Mouse (Mus musculus) heart, embryonic 15.5 days (tissue): Measurements from ENCODE around the gene Nynrin. TPM values are rescaled to one million over a fixed set of nuclear protein-coding genes. Genes with fewer than 3 reads are reported as not detected.

ENCODE experiments used
- ATAC-seq: fragments of 200-750 bp; cut with Nextera tagmentation; replicated peaks from 2 replicates; pipeline ENCODE4 v1.8.0; 2017; ENCODE audit warnings: low read depth, moderate TSS enrichment; ENCODE audit not compliant: insufficient number of reproducible peaks, insufficient read depth, low FRiP score
- H3K27ac ChIP-seq: fragments of 300-500 bp; sonication (generic); 2 replicates; pipeline ENCODE4 v1.5.1; 2015; ENCODE audit warnings: mild to moderate bottlenecking, inconsistent platforms
- H3K27me3 ChIP-seq: fragments of 300-500 bp; sonication (generic); 2 replicates; pipeline ENCODE4 v1.6.1; 2015; ENCODE audit warnings: inconsistent platforms
- H3K36me3 ChIP-seq: fragments of 300-500 bp; sonication (generic); 2 replicates; pipeline ENCODE4 v1.6.1; 2015; ENCODE audit warnings: mild to moderate bottlenecking, inconsistent platforms
- H3K4me1 ChIP-seq: fragments of 300-500 bp; sonication (generic); replicated peaks from 2 replicates; pipeline ENCODE4 v1.6.1; 2015; ENCODE audit warnings: inconsistent platforms
- H3K4me2 ChIP-seq: fragments of 300-500 bp; sonication (generic); 2 replicates; pipeline ENCODE4 v1.6.1; 2015; ENCODE audit warnings: inconsistent platforms, mild to moderate bottlenecking, moderate library complexity
- H3K4me3 ChIP-seq: fragments of 300-500 bp; sonication (generic); 2 replicates; pipeline ENCODE4 v1.5.1; 2015; ENCODE audit warnings: mild to moderate bottlenecking, inconsistent platforms
- H3K9ac ChIP-seq: fragments of 300-500 bp; sonication (generic); 2 replicates; pipeline ENCODE4 v1.6.1; 2015; ENCODE audit warnings: mild to moderate bottlenecking, inconsistent platforms
- H3K9me3 ChIP-seq: fragments of 300-500 bp; sonication (generic); replicated peaks from 2 replicates; pipeline ENCODE4 v1.6.1; 2016; ENCODE audit warnings: inconsistent platforms
- WGBS: fragments of 180-500 bp; shearing (Covaris S2); methylation state at CpG from one replicate; pipeline ENCODE4 v1.1.7; 2015; ENCODE audit warnings: mixed read lengths; 5-methylcytosine and 5-hydroxymethylcytosine counted together
- polyA plus RNA-seq: library from polyadenylated mRNA; unstranded; fragments of >200 nt; fragmentation: Nextera tagmentation; extraction: Ambion mirVana; gene quantifications from 2 replicates; pipeline ENCODE4 v1.2.1, GENCODE M21; 2015

Gene Nynrin
- 12.7 and 15.0 TPM in 2 replicates for polyA plus RNA-seq

- H3K27ac ChIP-seq = peak within 1 kb of the TSS; percentile 90
- 3% methylated on average over 31 of the region's 33 CpGs for WGBS
- no peaks in the 10 kb centered on the region for H3K36me3 ChIP-seq
- H3K4me3 ChIP-seq = peak within 1 kb of the TSS; percentile 67
- peaks cover 52% of the 10 kb centered on the region for H3K4me1 ChIP-seq
- no peaks in the 10 kb centered on the region for H3K27me3 ChIP-seq
- ATAC-seq = peak; percentile 92
- H3K4me2 ChIP-seq = peak within 1 kb of the TSS; percentile 68
- peak within 1 kb of the TSS; percentile 67 for H3K9ac ChIP-seq
- no peaks in the 10 kb centered on the region for H3K9me3 ChIP-seq
These were observed at the start of gene Nynrin for GRCm38 (mm10) chr14:55853621-55854285. Nynrin (plus strand) TSS chr14:55854010.

- no peaks in the 10 kb centered on the region for H3K27me3 ChIP-seq
- peak overlapping the region; percentile 41; the same call in 1 of the 2 replicates for H3K27ac ChIP-seq
- peak overlapping the region; percentile 58 for H3K4me3 ChIP-seq
- H3K9me3 ChIP-seq = no peaks in the 10 kb centered on the region
- H3K36me3 ChIP-seq = no peaks in the 10 kb centered on the region
- H3K4me2 ChIP-seq = peak overlapping the region; percentile 74
- ATAC-seq = no peak
- peaks cover 5% of the 10 kb centered on the region; the same call in 1 of the 2 replicates for H3K4me1 ChIP-seq
- 24% methylated on average over 16 of the region's 16 CpGs for WGBS
- H3K9ac ChIP-seq = peak overlapping the region; percentile 46
These were observed 38.9 kb upstream of the Nynrin start for GRCm38 (mm10) chr14:55814885-55815284.

GRCm38 (mm10) chr14:55815310-55815751, 38.5 kb upstream of the Nynrin start:
- H3K4me3 ChIP-seq = peak overlapping the region; percentile 58
- no peaks in the 10 kb centered on the region for H3K36me3 ChIP-seq
- WGBS = 22% methylated on average over 17 of the region's 17 CpGs
- peak overlapping the region; percentile 41; the same call in 1 of the 2 replicates for H3K27ac ChIP-seq
- H3K9ac ChIP-seq = peak overlapping the region; percentile 46
- H3K27me3 ChIP-seq = no peaks in the 10 kb centered on the region
- peaks cover 5% of the 10 kb centered on the region; the same call in 1 of the 2 replicates for H3K4me1 ChIP-seq
- peak overlapping the region; percentile 74 for H3K4me2 ChIP-seq
- no peaks in the 10 kb centered on the region for H3K9me3 ChIP-seq
- ATAC-seq = peak; percentile 70

- ATAC-seq = no peak
- 72% methylated on average over 7 of the region's 7 CpGs for WGBS
- Histone ChIP-seq H3K27me3 (no peaks in the 10 kb centered on the region), H3K9me3 (no peaks in the 10 kb centered on the region), H3K4me3 (no peak overlapping the region), H3K9ac (no peak overlapping the region), H3K4me1 (peaks cover 21% of the 10 kb centered on the region), H3K27ac (no peak overlapping the region), H3K4me2 (no peak overlapping the region), H3K36me3 (no peaks in the 10 kb centered on the region)
These were observed 33.9 kb upstream of the Nynrin start for GRCm38 (mm10) chr14:55819845-55820405.

- no peaks in the 10 kb centered on the region for H3K36me3 ChIP-seq
- no peak for ATAC-seq
- 75% methylated on average over 9 of the region's 9 CpGs for WGBS
These were observed 33.2 kb upstream of the Nynrin start for GRCm38 (mm10) chr14:55820576-55820975.

GRCm38 (mm10) chr14:55822435-55822990, 31.3 kb upstream of the Nynrin start:
- H3K4me1 ChIP-seq = peaks cover 39% of the 10 kb centered on the region
- H3K36me3 ChIP-seq = no peaks in the 10 kb centered on the region
- H3K9ac ChIP-seq = peak overlapping the region; percentile 74
- ATAC-seq = peak; percentile 20
- WGBS = 6% methylated on average over 13 of the region's 13 CpGs
- peak overlapping the region; percentile 95 for H3K27ac ChIP-seq
- H3K27me3 ChIP-seq = peaks cover 18% of the 10 kb centered on the region
- H3K4me2 ChIP-seq = peak overlapping the region; percentile 87
- H3K4me3 ChIP-seq = peak overlapping the region; percentile 67
- H3K9me3 ChIP-seq = no peaks in the 10 kb centered on the region

More at GRCm38 (mm10) chr14:55820576-55820975, 33.2 kb upstream of the Nynrin start:
- 0 out of 2 replicates have a peak, but pooled peaks cover 6% of the 10 kb centered on the region for H3K27me3 ChIP-seq
- H3K9ac ChIP-seq = no peak overlapping the region
- no peak overlapping the region for H3K4me3 ChIP-seq
- H3K9me3 ChIP-seq = no peaks in the 10 kb centered on the region
- H3K4me2 ChIP-seq = no peak overlapping the region
- no peak overlapping the region for H3K27ac ChIP-seq
- H3K4me1 ChIP-seq = peaks cover 23% of the 10 kb centered on the region

- Histone ChIP-seq H3K27me3 (peaks cover 18% of the 10 kb centered on the region), H3K9me3 (no peaks in the 10 kb centered on the region), H3K4me1 (peaks cover 42% of the 10 kb centered on the region), H3K27ac (peak within 1 kb of the TSS; percentile 95), H3K9ac (peak within 1 kb of the TSS; percentile 74), H3K4me2 (peak within 1 kb of the TSS; percentile 87), H3K4me3 (peak within 1 kb of the TSS; percentile 67), H3K36me3 (no peaks in the 10 kb centered on the region)
- ATAC-seq = peak; percentile 84
- 1% methylated on average over 40 of the region's 46 CpGs for WGBS
These were observed 30.6 kb upstream of the Nynrin start, which contains the start of gene Nfatc4 for GRCm38 (mm10) chr14:55822991-55823762. Nfatc4 (plus strand) TSS chr14:55823144.

- no peak for ATAC-seq
- H3K4me1 ChIP-seq = peaks cover 48% of the 10 kb centered on the region
- WGBS = 8% methylated on average over 10 of the region's 10 CpGs
These were observed 29.8 kb upstream of the Nynrin start for GRCm38 (mm10) chr14:55824001-55824480.

GRCm38 (mm10) chr14:55824481-55825215, 29.2 kb upstream of the Nynrin start:
- peaks cover 18% of the 10 kb centered on the region for H3K27me3 ChIP-seq
- under 1% methylated on average over 28 of the region's 32 CpGs for WGBS
- H3K27ac ChIP-seq = peak overlapping the region; percentile 95
- H3K4me1 ChIP-seq = peaks cover 51% of the 10 kb centered on the region
- H3K36me3 ChIP-seq = no peaks in the 10 kb centered on the region
- ATAC-seq = no peak
- peak overlapping the region; percentile 87 for H3K4me2 ChIP-seq
- H3K9ac ChIP-seq = peak overlapping the region; percentile 74
- peak overlapping the region; percentile 67 for H3K4me3 ChIP-seq
- H3K9me3 ChIP-seq = no peaks in the 10 kb centered on the region

More at GRCm38 (mm10) chr14:55824001-55824480, 29.8 kb upstream of the Nynrin start:
- Histone ChIP-seq H3K36me3 (no peaks in the 10 kb centered on the region), H3K4me3 (peak overlapping the region; percentile 67), H3K9ac (peak overlapping the region; percentile 74), H3K9me3 (no peaks in the 10 kb centered on the region), H3K27ac (peak overlapping the region; percentile 95), H3K4me2 (peak overlapping the region; percentile 87), H3K27me3 (peaks cover 18% of the 10 kb centered on the region)
